Mouse (Mus musculus): ENCODE measurements around the gene Nr1h4.

GRCm38 (mm10) chr10:89525823-89526222 lies 7.6 kb downstream of the Nr1h4 start:
- TF ChIP-seq POLR2A (IDR thresholded peaks at IDR 0.05; ENCODE audit: borderline replicate concordance, control insufficient read depth, low read depth, low read length), result no peak
- no peak for TF ChIP-seq CTCF (IDR thresholded peaks at IDR 0.05; ENCODE audit: control insufficient read depth, insufficient read depth, low read length)
